Mouse (Mus musculus) ovary, adult 10 weeks (tissue): Measurements from ENCODE around the gene Olfr559. TPM values are rescaled to one million over a fixed set of nuclear protein-coding genes. Genes with fewer than 3 reads are reported as not detected.

ENCODE experiments used
- polyA plus RNA-seq: library from polyadenylated mRNA; stranded (reverse); fragments of 350-450 nt; fragmentation: Illumina TruSeq; extraction: RNeasy Lipid Tissue Mini Kit (QIAGEN cat#74804); gene quantifications from one replicate; pipeline ENCODE4 v1.2.3, GENCODE M21; 2014

Olfr559 gene
- not detected for polyA plus RNA-seq

DNA sequence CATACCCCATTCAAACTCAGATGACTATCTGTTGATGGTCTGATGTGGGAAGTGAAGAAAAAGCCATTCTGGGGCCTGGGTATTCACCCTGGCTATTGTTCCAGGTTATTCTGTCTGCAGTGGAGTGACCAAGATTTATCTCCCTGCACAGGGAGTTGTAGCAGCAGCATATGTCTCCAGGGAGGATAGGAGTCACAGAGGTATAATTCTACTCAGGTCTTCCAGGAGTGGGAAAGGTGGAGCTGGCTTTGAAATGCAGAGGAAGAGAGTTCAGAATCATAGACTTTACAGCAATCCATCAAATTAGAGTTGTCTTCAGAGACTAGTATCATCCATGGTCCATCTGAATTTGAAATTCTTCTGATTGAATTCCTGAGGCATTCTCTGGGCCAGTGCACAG lies at the start of gene Olfr559:
Gene Olfr559 (minus strand): TSS at position 101 of the 400 bp plus-strand sequence.

DNA sequence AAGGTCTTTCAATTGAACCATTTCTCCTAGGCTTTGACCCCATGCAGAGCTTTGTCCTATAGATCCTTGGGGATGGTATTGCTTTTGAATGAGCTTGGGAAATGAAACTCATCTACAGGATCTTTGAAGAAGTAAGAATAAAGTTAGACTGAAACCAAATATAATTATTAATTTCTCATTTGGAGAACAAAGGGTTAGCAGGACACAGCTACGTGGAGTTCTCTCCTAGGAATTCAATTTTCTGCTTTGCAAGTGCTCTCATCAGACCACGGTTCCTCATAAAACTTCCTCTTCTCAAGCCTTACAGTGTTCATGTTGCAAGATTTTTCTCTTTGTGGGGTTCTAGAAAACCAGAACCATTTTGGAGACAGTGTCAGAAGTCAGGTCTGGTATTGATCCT lies 43.6 kb upstream of the Olfr559 start, which contains the start of gene Olfr561:
Gene Olfr561 (plus strand): TSS at position 301 of the 400 bp plus-strand sequence.

DNA sequence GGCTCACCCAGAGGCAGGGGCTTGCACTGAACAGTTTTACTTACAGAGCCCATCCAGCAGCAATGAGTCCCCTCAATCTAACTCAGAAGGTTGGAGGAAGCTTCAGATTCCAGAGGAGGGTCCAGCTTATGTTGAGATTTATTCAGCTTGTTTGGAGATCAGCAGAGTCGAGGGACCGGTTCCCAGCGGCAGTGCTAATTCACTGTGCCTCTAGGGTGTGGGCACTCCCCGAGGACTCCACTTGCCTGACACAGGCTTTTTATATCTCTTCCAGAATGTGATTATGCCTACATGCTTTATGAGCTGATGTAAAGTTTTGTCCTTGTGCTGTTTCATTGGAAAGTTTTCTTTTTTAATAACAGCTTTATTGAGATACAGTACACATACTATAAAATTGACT lies 32.0 kb upstream of the Olfr559 start, which contains the start of the genes Olfr560 and Olfr78:
Gene Olfr560 (minus strand): TSS at position 101 of the 400 bp plus-strand sequence.
Gene Olfr78 (minus strand): TSS at position 206 of the 400 bp plus-strand sequence.

DNA sequence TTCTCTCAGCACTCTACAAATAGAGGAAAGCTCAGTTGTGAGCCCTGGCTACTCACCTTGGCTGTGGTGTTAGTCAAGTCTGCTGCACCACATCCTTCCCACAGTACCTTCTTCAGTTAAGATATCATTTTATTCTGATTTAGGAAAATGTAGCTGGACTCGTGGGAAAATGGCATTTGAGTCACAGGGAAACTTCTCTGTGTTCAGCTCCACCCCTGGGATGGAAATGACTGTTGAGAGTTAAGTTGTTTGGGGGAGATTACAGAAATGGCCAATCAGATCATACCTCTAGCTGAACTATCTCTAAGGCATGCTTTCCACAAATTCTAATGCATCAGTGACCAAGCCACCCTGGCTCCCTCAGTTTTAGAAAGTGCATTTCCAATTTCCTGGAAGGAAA lies 8.3 kb downstream of the Olfr559 start, which contains the start of gene Olfr33:
Gene Olfr33 (minus strand): TSS at position 101 of the 400 bp plus-strand sequence.

DNA sequence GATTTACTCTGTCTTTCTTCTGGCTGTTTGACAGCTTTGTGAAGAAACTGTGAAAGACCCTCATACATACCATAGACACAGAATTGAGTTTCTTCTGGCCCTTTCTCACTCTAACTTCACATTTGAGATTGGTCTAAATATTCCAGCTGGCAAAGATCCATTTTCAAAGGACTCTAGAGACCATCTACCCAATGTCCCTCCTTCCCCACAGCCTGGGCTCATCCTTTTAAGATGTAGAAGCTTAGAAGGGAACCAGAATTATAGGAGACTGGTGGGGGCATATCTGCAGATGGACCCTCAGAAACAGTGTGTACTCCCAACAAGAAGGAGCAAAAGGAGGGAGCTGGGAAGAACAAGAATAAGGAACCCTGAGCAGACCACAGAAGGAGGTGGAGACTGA lies 25.4 kb downstream of the Olfr559 start, which contains the start of gene Olfr558:
Gene Olfr558 (plus strand): TSS at position 301 of the 400 bp plus-strand sequence.

DNA sequence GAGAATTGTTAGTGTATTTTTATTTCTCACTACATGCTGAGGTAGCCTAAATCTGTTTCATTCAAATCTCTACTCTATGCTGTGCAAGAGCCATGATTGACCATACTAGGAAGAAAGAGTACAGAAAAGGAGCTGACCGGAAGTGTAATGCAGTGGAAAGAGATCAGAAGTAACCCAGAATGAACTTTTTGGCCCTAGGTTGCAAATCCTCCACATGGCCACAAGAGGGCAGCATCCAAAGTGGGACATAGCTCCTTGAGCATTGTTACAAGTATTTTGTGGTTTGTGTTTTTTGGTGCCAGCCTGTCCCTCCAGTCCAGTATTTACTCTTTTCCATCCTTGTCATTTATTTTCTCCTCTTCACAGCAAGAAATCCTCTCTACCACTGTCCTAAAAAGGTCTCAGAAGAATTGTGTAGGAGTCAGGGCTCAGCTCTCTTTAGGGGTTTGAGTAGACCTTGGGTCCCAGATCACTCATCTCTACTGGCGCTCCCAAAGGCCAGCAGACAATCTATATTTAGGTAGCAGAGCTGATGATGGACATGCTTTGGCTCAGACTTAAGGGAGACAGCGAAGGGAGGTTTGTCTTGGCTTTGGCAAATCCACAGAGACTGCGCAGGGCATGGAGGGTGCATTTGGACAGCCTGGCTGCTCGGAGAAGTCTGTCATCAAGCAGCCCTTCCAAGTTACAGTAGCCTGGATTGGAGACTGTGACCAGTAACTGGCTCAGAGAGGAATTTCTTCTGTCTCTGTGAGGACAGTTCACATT lies 31.7 kb downstream of the Olfr559 start, which contains the start of gene Olfr557:
Gene Olfr557 (plus strand): TSS at position 553 of the 768 bp plus-strand sequence.

DNA sequence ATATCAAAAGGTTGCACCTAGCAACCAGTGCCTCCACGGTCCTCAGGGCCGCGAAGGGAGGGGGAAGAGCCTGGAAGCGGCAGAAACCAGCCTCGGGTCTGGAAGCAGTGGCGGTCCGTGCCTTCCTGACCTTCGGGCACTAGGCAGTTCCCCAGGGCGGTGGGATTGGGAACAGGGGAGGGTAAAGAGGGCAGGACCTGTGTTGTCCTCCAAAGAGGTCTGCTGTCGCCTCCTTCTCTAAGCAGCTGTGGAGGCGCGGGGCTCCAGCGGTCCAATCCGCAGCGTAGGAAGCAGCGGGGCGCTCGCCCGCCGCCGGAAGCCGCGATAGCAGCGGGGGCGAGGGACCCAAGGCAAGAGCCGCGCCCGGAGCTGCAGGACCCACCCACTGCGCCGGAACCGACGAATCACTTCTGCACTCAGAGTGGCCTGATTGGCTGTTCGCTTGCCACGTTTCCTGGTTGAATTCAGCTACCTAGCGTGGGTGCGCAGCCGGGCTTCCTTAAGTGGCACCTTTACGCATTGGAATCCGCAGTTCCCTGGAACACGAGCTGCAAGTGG lies 40.3 kb downstream of the Olfr559 start, which contains the start of gene Trim68:
Gene Trim68 (minus strand): TSS at position 384 of the 558 bp plus-strand sequence.

Other genes starting within 250 kb of the Olfr559 start
- gene Olfr543, start 245.8 kb downstream of the Olfr559 start, polyA plus RNA-seq: not detected
- not detected for gene Olfr544, start 239.2 kb downstream of the Olfr559 start, polyA plus RNA-seq
- not detected for gene Olfr545, start 227.9 kb downstream of the Olfr559 start, polyA plus RNA-seq
- gene Olfr547, start 192.7 kb downstream of the Olfr559 start, polyA plus RNA-seq: not detected
- gene Olfr548-ps1, start 186.6 kb downstream of the Olfr559 start, polyA plus RNA-seq: not detected
- gene Olfr549, start 177.6 kb downstream of the Olfr559 start, polyA plus RNA-seq: not detected
- gene Trim21, start 162.0 kb downstream of the Olfr559 start, polyA plus RNA-seq: 13.1 TPM
- gene Olfr550, start 156.0 kb downstream of the Olfr559 start, polyA plus RNA-seq: not detected
- gene Olfr551, start 135.6 kb downstream of the Olfr559 start, polyA plus RNA-seq: not detected
- not detected for gene Olfr552, start 129.7 kb downstream of the Olfr559 start, polyA plus RNA-seq
- gene Olfr553, start 109.3 kb downstream of the Olfr559 start, polyA plus RNA-seq: not detected
- not detected for gene Olfr554, start 89.1 kb downstream of the Olfr559 start, polyA plus RNA-seq
- gene Olfr555, start 68.7 kb downstream of the Olfr559 start, polyA plus RNA-seq: not detected
- gene Olfr556, start 62.6 kb downstream of the Olfr559 start, polyA plus RNA-seq: not detected
- gene Trim68, start 40.2 kb downstream of the Olfr559 start, polyA plus RNA-seq: 6.5 TPM
- gene Olfr557, start 31.6 kb downstream of the Olfr559 start, polyA plus RNA-seq: not detected
- 10.3 TPM for gene Olfr558, start 25.3 kb downstream of the Olfr559 start, polyA plus RNA-seq
- gene Olfr33, start 8.4 kb downstream of the Olfr559 start, polyA plus RNA-seq: not detected
- gene Olfr560, start 31.9 kb upstream of the Olfr559 start, polyA plus RNA-seq: not detected
- 0.43 TPM for gene Olfr78, start 32.0 kb upstream of the Olfr559 start, polyA plus RNA-seq
- not detected for gene Olfr561, start 43.7 kb upstream of the Olfr559 start, polyA plus RNA-seq
- gene Olfr564, start 76.0 kb upstream of the Olfr559 start, polyA plus RNA-seq: not detected
- gene Olfr566, start 131.3 kb upstream of the Olfr559 start, polyA plus RNA-seq: not detected
- gene Olfr568, start 149.6 kb upstream of the Olfr559 start, polyA plus RNA-seq: not detected
- not detected for gene Olfr569, start 163.4 kb upstream of the Olfr559 start, polyA plus RNA-seq
- not detected for gene Olfr570, start 167.1 kb upstream of the Olfr559 start, polyA plus RNA-seq
- gene Olfr571, start 190.0 kb upstream of the Olfr559 start, polyA plus RNA-seq: not detected
- gene Olfr572, start 196.9 kb upstream of the Olfr559 start, polyA plus RNA-seq: not detected
- not detected for gene Olfr573-ps1, start 215.1 kb upstream of the Olfr559 start, polyA plus RNA-seq
- not detected for gene Olfr574, start 221.0 kb upstream of the Olfr559 start, polyA plus RNA-seq
- not detected for gene Olfr575, start 231.3 kb upstream of the Olfr559 start, polyA plus RNA-seq
- not detected for gene Olfr576, start 235.2 kb upstream of the Olfr559 start, polyA plus RNA-seq
- not detected for gene Olfr577, start 248.5 kb upstream of the Olfr559 start, polyA plus RNA-seq